Mouse (Mus musculus) C3H10T1/2 (cell line): Measurements from ENCODE around the gene Hnmt. TPM values are rescaled to one million over a fixed set of nuclear protein-coding genes. Genes with fewer than 3 reads are reported as not detected.

Experiments
- polyA plus RNA-seq, 2 experiments: library from polyadenylated mRNA; unstranded; fragments of >200 nt; fragmentation: generic; extraction: Trizol; gene quantifications; one replicate each; pipeline ENCODE4 v1.2.1; 2012; ENCODE audit warnings: missing spikeins in 2 of 2

Hnmt gene
- not detected for polyA plus RNA-seq

GRCm38 (mm10) chr2:24049344-24049990 is at the start of gene Hnmt:
Gene Hnmt (minus strand): TSS chr2:24049394.

GRCm38 (mm10) chr2:24096495-24096894 is 47.3 kb upstream of the Hnmt start, which contains the start of gene Tbpl2:
Gene Tbpl2 (minus strand): TSS chr2:24096595.

Other genes with a start within 250 kb of the Hnmt start
- gene Tbpl2, start 47.2 kb upstream of the Hnmt start, polyA plus RNA-seq, result not detected
- gene Il1f8, start 103.8 kb upstream of the Hnmt start, polyA plus RNA-seq, result not detected
- not detected for gene Il1f9, start 137.1 kb upstream of the Hnmt start, polyA plus RNA-seq
- not detected for gene Il1f6, start 166.0 kb upstream of the Hnmt start, polyA plus RNA-seq
- not detected for gene Il1f5, start 227.6 kb upstream of the Hnmt start, polyA plus RNA-seq
- not detected for gene Il1f10, start 241.8 kb upstream of the Hnmt start, polyA plus RNA-seq